Mouse (Mus musculus) lung, postnatal 10 days (tissue): ENCODE results near the gene Zdhhc17.

ENCODE experiments used
- DNase-seq: peaks from one replicate; pipeline ENCODE4 v3.0.0; 2021

The Zdhhc17 gene

DNA sequence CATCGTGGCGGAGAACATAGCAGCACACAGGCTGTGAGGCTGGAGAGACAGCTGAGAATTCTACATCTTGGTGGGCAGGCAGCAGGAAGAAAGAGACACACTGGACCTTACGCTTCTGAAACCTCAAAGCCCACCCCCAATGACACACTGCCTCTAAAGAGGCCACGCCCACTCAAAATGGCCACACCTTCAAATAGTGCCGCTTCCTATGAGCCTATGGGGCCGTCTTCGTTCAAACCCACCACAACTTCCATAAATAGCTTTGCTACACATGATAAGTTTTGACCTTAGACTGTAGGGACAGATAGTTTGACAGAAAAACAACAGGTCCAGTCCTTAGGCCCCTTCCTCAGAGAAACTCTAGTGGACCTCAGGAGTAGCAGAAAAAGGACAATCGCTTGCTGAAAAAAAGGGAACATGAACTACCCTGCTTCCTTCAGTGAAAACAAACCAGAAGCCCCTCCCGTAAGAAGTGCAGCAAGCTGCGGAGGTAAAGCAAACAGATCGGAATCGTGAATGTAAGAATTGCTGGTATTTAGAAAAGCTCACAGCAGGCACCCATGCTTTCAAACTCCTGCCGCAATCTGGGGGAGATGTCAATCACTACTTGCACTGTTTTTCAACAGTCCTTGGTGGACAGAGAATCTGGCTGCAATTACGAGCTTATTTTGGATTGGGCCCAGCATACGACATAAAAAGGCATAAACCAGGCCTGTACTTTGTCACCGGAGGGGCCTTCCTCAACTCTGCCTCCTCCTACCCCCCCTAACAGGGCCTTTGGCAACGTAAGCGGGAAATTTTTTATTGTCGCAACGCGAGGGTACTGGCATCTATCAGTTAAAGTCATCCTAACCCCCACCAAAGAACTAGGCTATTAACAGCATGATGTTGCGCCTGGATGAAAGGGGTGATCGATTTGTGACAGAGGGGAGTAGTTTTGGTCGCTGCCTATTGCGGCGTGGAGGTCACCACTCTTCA lies 91.2 kb downstream of the Zdhhc17 start:
- DNase-seq, result peak; percentile 50

DNA sequence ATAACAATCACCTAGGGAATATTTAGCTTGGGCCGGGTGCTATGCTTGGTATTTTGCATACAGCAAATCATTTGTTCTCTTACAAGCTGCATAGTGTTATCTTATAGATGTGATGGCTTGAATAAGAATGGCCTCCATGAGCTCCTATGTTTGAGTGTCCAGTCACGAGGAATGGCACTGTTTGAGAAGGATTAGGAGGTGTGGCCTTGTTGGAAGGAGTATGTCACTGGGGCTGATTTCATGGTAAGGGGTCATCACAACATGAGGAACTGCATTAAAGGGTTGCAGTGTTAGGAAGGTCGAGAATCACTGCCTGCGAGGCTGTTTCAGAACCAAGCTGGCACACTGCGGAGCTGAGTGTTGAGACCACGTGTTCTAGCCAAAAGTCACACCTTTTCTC lies 92.4 kb downstream of the Zdhhc17 start:
- DNase-seq, result no peak

DNA sequence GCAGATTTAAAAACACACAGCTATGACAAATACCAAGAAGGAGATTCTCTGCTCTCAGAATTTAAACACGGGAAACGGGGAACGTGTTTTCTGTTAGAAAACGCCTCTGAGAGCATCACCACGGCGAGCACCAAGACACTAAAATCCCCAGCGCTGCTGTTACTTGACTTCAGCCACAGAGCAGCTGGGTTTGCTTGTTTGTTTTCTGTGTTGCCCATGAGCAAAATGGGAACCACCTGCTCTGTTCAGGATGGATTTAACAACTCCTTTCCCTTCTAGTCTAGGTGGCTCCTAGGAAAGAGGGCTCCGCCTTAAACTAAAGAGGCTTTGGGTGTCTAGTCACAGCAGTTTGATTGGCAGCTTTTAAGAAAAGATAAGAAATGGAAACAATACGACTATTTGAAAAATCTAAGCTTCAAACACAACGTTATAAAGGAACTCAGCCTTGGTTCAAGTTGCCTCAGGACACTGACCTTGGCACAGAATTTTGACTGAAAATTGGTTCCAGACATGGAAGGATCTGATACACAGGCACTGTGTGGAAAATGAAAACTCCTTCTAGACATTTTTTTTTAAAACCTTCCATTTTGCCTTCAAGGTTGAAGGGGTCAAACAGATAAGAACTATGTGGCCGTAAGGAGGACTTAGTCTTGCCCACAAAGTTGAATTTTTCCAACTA lies 93.1 kb downstream of the Zdhhc17 start:
- DNase-seq, result no peak

DNA sequence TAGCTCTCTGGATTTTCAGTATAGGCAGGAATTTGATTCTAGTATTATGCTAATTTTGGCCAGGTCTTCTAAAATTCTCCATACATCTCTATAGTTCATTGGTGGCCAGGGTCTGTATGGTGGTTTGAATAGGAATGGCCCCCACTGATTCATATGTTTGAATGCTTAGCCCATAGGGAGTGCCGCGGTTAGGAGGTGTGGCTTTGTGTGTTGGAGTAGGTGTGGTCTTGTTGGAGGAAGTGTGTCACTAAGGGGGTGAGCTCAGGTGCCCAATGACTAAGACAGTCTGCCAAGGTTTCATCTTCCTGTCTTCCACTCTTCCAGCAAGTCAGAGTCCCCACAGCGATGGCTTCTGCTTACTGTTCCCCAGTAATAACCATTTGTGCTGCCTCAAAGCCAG lies 106.1 kb downstream of the Zdhhc17 start:
- DNase-seq, result no peak

DNA sequence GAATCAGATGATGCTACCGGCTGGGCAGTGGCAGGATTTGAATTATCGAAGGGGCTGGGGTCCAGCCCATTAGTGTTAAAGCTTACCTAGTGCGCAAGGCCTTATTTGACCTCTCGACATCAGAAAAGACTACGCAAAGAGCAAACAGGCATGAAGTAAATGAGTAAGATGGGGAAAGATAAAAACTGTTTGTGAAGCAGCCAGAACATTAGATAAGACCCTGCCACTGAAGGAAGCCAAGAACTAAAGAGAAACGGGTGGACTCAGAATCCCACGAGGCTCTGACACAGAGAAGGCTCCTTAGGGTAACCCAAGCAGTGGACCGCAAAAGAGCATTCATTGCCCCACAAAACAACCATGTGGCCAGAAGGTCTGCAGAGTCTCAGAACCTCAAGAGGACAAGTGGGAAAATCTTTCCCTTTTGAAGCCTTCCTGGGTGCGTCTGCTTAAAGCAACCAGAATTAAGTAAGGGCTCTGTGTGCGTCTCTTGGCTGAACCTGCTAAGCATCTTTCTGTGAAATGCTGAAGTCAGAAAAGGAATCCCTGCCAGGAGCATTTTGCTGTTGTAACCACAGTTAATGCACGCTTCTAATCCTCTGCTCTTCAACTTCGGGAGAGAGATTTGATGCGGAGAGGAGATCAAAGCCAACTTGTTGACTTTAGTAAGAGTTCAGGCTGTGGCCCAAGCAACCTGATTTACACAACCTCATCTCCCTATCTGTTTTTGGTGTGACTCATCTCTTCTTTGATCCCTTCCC lies 110.0 kb downstream of the Zdhhc17 start:
- DNase-seq, result no peak
